Mouse (Mus musculus) cerebellum, postnatal 4 days (tissue): Measurements from ENCODE around the gene Ssx9.
"Not testable (repeated sequence)": the region's sequence is repeated elsewhere in the genome, so short reads cannot be mapped to it uniquely, and the experiment has no call there.

Source experiments
- DNase-seq, 2 experiments: peaks; one replicate each; pipeline ENCODE4 v3.0.0; 2022; ENCODE audit warnings: low spot score in 2 of 2, mixed read lengths in 1 of 2

The Ssx9 gene

GRCm38 (mm10) chrX:8748132-8748531 is at the start of gene Ssx9:
Gene Ssx9 (plus strand): TSS chrX:8748432.
- DNase-seq = not testable (repeated sequence)

DNA sequence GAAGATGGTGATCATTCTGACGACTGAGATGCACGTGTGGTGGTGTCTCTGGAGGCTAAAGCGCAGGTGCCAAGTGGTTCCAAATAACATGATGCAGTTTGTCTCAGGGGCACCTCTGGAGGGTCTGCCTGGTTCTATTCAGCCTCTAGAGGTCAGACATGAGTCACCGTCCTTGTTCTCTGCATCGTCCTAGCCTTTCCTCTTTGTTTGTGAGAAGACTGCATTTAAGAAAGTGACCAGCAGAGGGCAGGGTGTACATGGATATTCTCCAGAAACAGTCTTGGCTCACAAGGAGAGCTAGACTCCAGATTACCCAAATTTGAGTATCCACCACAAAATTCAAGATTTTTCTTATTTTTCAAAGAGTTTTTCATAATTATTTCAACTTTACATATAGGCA is 15.3 kb upstream of the Ssx9 start:
- DNase-seq = peak in 1 of 2 experiments; percentile 21

GRCm38 (mm10) chrX:8803391-8803790 is 55.2 kb downstream of the Ssx9 start, which contains the start of gene Ssxb5:
Gene Ssxb5 (plus strand): TSS chrX:8803691.
- DNase-seq = not testable (repeated sequence)
